Mouse (Mus musculus) erythroblast, embryonic 14.5 days (primary cell): ENCODE results near the gene Tent2.

Source experiments
- GATA1 ChIP-seq: IDR thresholded peaks from 2 replicates; pipeline ENCODE4 v1.6.1; 2012; ENCODE audit warnings: low read length, inconsistent platforms, mixed read lengths
- TAL1 ChIP-seq: IDR thresholded peaks from 3 replicates; pipeline ENCODE4 v1.6.1; 2012; ENCODE audit warnings: low read length, inconsistent platforms, mixed read lengths

GRCm38 (mm10) chr13:93158261-93158660 is 33.9 kb downstream of the Tent2 start:
- TF ChIP-seq TAL1 (no peak), GATA1 (no peak)
